Mouse (Mus musculus) hindbrain, embryonic 16.5 days (tissue): ENCODE measurements at regions not wholly inside any gene's neighbourhood (a gene's known extent, or its start where the extent isn't known, plus 50 kb on each side); places are given as distances from the start of the nearest gene placed in this dataset.
A peak's percentile ranks its signal among the peaks of the same experiment; 100 is the strongest.

Experiments
- ATAC-seq: fragments of 200-750 bp; cut with Nextera tagmentation; 2 replicates; pipeline ENCODE4 v1.8.0; 2017; ENCODE audit warnings: moderate TSS enrichment, moderate library complexity
- H3K27ac ChIP-seq: fragments of 300-500 bp; sonication (generic); 2 replicates; pipeline ENCODE4 v1.5.1; 2014; ENCODE audit warnings: low read depth, mild to moderate bottlenecking, control low read depth, low read length, moderate library complexity
- H3K27me3 ChIP-seq: fragments of 300-500 bp; sonication (generic); replicated peaks from 2 replicates; pipeline ENCODE4 v1.6.1; 2014; ENCODE audit warnings: low read length; ENCODE audit not compliant: control insufficient read depth, insufficient read depth
- H3K36me3 ChIP-seq: fragments of 300-500 bp; sonication (generic); 2 replicates; pipeline ENCODE4 v1.6.1; 2014; ENCODE audit warnings: mild to moderate bottlenecking, low read length, moderate library complexity, mixed read lengths; ENCODE audit not compliant: control insufficient read depth, insufficient read depth
- H3K4me1 ChIP-seq: fragments of 300-500 bp; sonication (generic); 2 replicates; pipeline ENCODE4 v1.6.1; 2014; ENCODE audit warnings: low read depth, low read length; ENCODE audit not compliant: control insufficient read depth, insufficient read depth
- H3K4me2 ChIP-seq: fragments of 300-500 bp; sonication (generic); 2 replicates; pipeline ENCODE4 v1.6.1; 2014; ENCODE audit warnings: mild to moderate bottlenecking, low read length, control low read depth, moderate library complexity
- H3K4me3 ChIP-seq: fragments of 300-500 bp; sonication (generic); 2 replicates; pipeline ENCODE4 v1.5.1; 2014; ENCODE audit warnings: mild to moderate bottlenecking, low read length, control low read depth, moderate library complexity
- H3K9ac ChIP-seq: fragments of 300-500 bp; sonication (generic); 2 replicates; pipeline ENCODE4 v1.6.1; 2014; ENCODE audit warnings: low read depth, mild to moderate bottlenecking, control low read depth, low read length, moderate library complexity
- H3K9me3 ChIP-seq: fragments of 300-500 bp; sonication (generic); 2 replicates; pipeline ENCODE4 v1.6.1; 2014; ENCODE audit warnings: mild to moderate bottlenecking, low read length, moderate library complexity; ENCODE audit not compliant: control insufficient read depth
- WGBS: fragments of 180-500 bp; shearing (Covaris S2); extraction: QIAGEN DNeasy Blood & Tissue Kit; methylation state at CpG from one replicate; pipeline ENCODE4 v1.1.7; 2014; 5-methylcytosine and 5-hydroxymethylcytosine counted together

- WGBS, result 74% methylated on average over 5 of the region's 5 CpGs
- Histone ChIP-seq H3K4me1 (no peaks in the 10 kb centered on the region), H3K27me3 (no peaks in the 10 kb centered on the region), H3K27ac (no peak overlapping the region), H3K9me3 (no peaks in the 10 kb centered on the region), H3K4me2 (no peak overlapping the region), H3K4me3 (no peak overlapping the region), H3K9ac (no peak overlapping the region), H3K36me3 (no peaks in the 10 kb centered on the region)
- ATAC-seq, result peak; percentile 67; the same call in 1 of the 2 replicates
Observed at GRCm38 (mm10) chr12:51018185-51018584, 329.7 kb upstream of the G2e3 start.

GRCm38 (mm10) chr12:51016081-51016480 lies 331.8 kb upstream of the G2e3 start:
- H3K27me3 ChIP-seq, result no peaks in the 10 kb centered on the region
- no peak for ATAC-seq
- WGBS, result 93% methylated on average over 6 of the region's 6 CpGs

GRCm38 (mm10) chr12:51009644-51010043 lies 338.2 kb upstream of the G2e3 start:
- peaks cover 3% of the 10 kb centered on the region for H3K9me3 ChIP-seq
- no peaks in the 10 kb centered on the region for H3K36me3 ChIP-seq
- WGBS, result 75% methylated on average over 4 of the region's 4 CpGs
- no peak overlapping the region for H3K4me2 ChIP-seq
- H3K4me1 ChIP-seq, result no peaks in the 10 kb centered on the region
- no peak for ATAC-seq
- H3K27ac ChIP-seq, result no peak overlapping the region
- no peaks in the 10 kb centered on the region for H3K27me3 ChIP-seq
- no peak overlapping the region for H3K4me3 ChIP-seq
- no peak overlapping the region for H3K9ac ChIP-seq

More at GRCm38 (mm10) chr12:51016081-51016480, 331.8 kb upstream of the G2e3 start:
- Histone ChIP-seq H3K4me2 (no peak overlapping the region), H3K9ac (no peak overlapping the region), H3K9me3 (no peaks in the 10 kb centered on the region), H3K4me3 (no peak overlapping the region), H3K4me1 (no peaks in the 10 kb centered on the region), H3K36me3 (no peaks in the 10 kb centered on the region), H3K27ac (no peak overlapping the region)

GRCm38 (mm10) chr12:51001722-51002592 lies 345.9 kb upstream of the G2e3 start:
- H3K36me3 ChIP-seq, result no peaks in the 10 kb centered on the region
- H3K4me1 ChIP-seq, result peaks cover 21% of the 10 kb centered on the region
- H3K4me3 ChIP-seq, result no peak overlapping the region
- 10% methylated on average over 12 of the region's 12 CpGs for WGBS
- peak overlapping the region; percentile 35; the same call in 1 of the 2 replicates for H3K9ac ChIP-seq
- H3K4me2 ChIP-seq, result peak overlapping the region; percentile 41
- H3K27ac ChIP-seq, result peak overlapping the region; percentile 66; the same call in 1 of the 2 replicates
- no peaks in the 10 kb centered on the region for H3K9me3 ChIP-seq
- ATAC-seq, result peak; percentile 72
- H3K27me3 ChIP-seq, result 0 out of 2 replicates have a peak, but pooled peaks cover 3% of the 10 kb centered on the region

- H3K4me2 ChIP-seq, result no peak overlapping the region
- 0 out of 2 replicates have a peak, but pooled peaks cover 3% of the 10 kb centered on the region for H3K27me3 ChIP-seq
- WGBS, result 46% methylated on average over 4 of the region's 4 CpGs
- H3K4me1 ChIP-seq, result peaks cover 21% of the 10 kb centered on the region
- no peaks in the 10 kb centered on the region for H3K9me3 ChIP-seq
- H3K36me3 ChIP-seq, result no peaks in the 10 kb centered on the region
- H3K4me3 ChIP-seq, result no peak overlapping the region
- no peak for ATAC-seq
- H3K27ac ChIP-seq, result peak overlapping the region; percentile 66
- H3K9ac ChIP-seq, result no peak overlapping the region
Observed at GRCm38 (mm10) chr12:51001096-51001495, 346.8 kb upstream of the G2e3 start.

- Histone ChIP-seq H3K4me1 (peaks cover 21% of the 10 kb centered on the region), H3K4me3 (no peak overlapping the region), H3K36me3 (no peaks in the 10 kb centered on the region), H3K9ac (no peak overlapping the region), H3K27me3 (0 out of 2 replicates have a peak, but pooled peaks cover 3% of the 10 kb centered on the region), H3K9me3 (no peaks in the 10 kb centered on the region), H3K4me2 (peak overlapping the region; percentile 28), H3K27ac (peak overlapping the region; percentile 33; the same call in 1 of the 2 replicates)
- WGBS, result 36% methylated on average over 18 of the region's 18 CpGs
- 0 out of 2 replicates have a peak, but pooled peaks have one; percentile 10 for ATAC-seq
Observed at GRCm38 (mm10) chr12:51000281-51001075, 347.4 kb upstream of the G2e3 start.

GRCm38 (mm10) chr12:50999295-51000237 lies 348.3 kb upstream of the G2e3 start:
- 0 out of 2 replicates have a peak overlapping the region, but pooled peaks have one; percentile 4 for H3K27ac ChIP-seq
- no peaks in the 10 kb centered on the region for H3K9me3 ChIP-seq
- H3K4me3 ChIP-seq, result no peak overlapping the region
- peak; percentile 86 for ATAC-seq
- H3K36me3 ChIP-seq, result no peaks in the 10 kb centered on the region
- no peak overlapping the region for H3K4me2 ChIP-seq
- 24% methylated on average over 20 of the region's 20 CpGs for WGBS
- 0 out of 2 replicates have a peak, but pooled peaks cover 3% of the 10 kb centered on the region for H3K27me3 ChIP-seq
- peaks cover 21% of the 10 kb centered on the region for H3K4me1 ChIP-seq
- H3K9ac ChIP-seq, result no peak overlapping the region

- no peak overlapping the region for H3K27ac ChIP-seq
Observed at GRCm38 (mm10) chr12:50995664-50996063, 346.8 kb upstream of the Prkd1 start.

More at GRCm38 (mm10) chr12:50995664-50996063, 346.8 kb upstream of the Prkd1 start:
- WGBS, result 63% methylated on average over 1 of the region's 1 CpGs
- H3K9me3 ChIP-seq, result no peaks in the 10 kb centered on the region
- no peak for ATAC-seq
- H3K4me1 ChIP-seq, result peaks cover 7% of the 10 kb centered on the region
- no peak overlapping the region for H3K9ac ChIP-seq
- H3K27me3 ChIP-seq, result 0 out of 2 replicates have a peak, but pooled peaks cover 3% of the 10 kb centered on the region
- no peak overlapping the region for H3K4me2 ChIP-seq
- H3K4me3 ChIP-seq, result no peak overlapping the region
- no peaks in the 10 kb centered on the region for H3K36me3 ChIP-seq
